Mouse (Mus musculus): ENCODE results near the gene Gm21987. TPM values are rescaled to one million over a fixed set of nuclear protein-coding genes. Genes with fewer than 3 reads are reported as not detected.

Gm21987 gene
- total and polyA plus RNA-seq, 2 experiments from 2014 or later: not detected

GRCm38 (mm10) chr16:38354185-38354913, 7.5 kb downstream of the Gm21987 start:
- 95% methylated on average over 5 of the region's 5 CpGs for WGBS
- Histone ChIP-seq H3K36me3 (ENCODE audit: insufficient read depth) (peaks cover 13% of the 10 kb centered on the region), H3K4me2 (ENCODE audit: low read depth) (no peak overlapping the region), H3K4me1 (ENCODE audit: insufficient read depth) (no peaks in the 10 kb centered on the region), H3K27me3 (ENCODE audit: insufficient read depth, low read length) (no peaks in the 10 kb centered on the region), H3K9me3 (ENCODE audit: low read length) (no peaks in the 10 kb centered on the region), H3K27ac (ENCODE audit: low read depth, low read length) (no peak overlapping the region), H3K9ac (no peak overlapping the region), H3K4me3 (ENCODE audit: low read depth, low read length) (no peak overlapping the region)
- DNase-seq: no peak
- ATAC-seq: no peak
- no peak for TF ChIP-seq CTCF (IDR thresholded peaks at IDR 0.05; ENCODE audit: low read depth)

- no peaks in the 10 kb centered on the region for H3K27me3 ChIP-seq (ENCODE audit: insufficient read depth, low read length)
- no peaks in the 10 kb centered on the region for H3K9me3 ChIP-seq (ENCODE audit: low read length)
- no peaks in the 10 kb centered on the region; the same call in 1 of the 2 replicates for H3K36me3 ChIP-seq (ENCODE audit: insufficient read depth)
- no peak overlapping the region for H3K4me2 ChIP-seq (ENCODE audit: low read depth)
- no peak for ATAC-seq
- H3K4me1 ChIP-seq (ENCODE audit: insufficient read depth): no peaks in the 10 kb centered on the region
- no peak overlapping the region for H3K9ac ChIP-seq
- TF ChIP-seq CTCF (IDR thresholded peaks at IDR 0.05; ENCODE audit: low read depth): no peak
- WGBS: 85% methylated on average over 6 of the region's 6 CpGs
- no peak overlapping the region for H3K27ac ChIP-seq (ENCODE audit: low read depth, low read length)
- no peak for DNase-seq
- H3K4me3 ChIP-seq (ENCODE audit: low read depth, low read length): no peak overlapping the region
Measured at GRCm38 (mm10) chr16:38358256-38358812, 11.5 kb downstream of the Gm21987 start.

GRCm38 (mm10) chr16:38359241-38359640, 12.4 kb downstream of the Gm21987 start:
- Histone ChIP-seq H3K4me2 (ENCODE audit: low read depth) (no peak overlapping the region), H3K4me3 (ENCODE audit: low read depth, low read length) (no peak overlapping the region), H3K27me3 (ENCODE audit: insufficient read depth, low read length) (no peaks in the 10 kb centered on the region), H3K9ac (no peak overlapping the region), H3K27ac (ENCODE audit: low read depth, low read length) (no peak overlapping the region), H3K36me3 (ENCODE audit: insufficient read depth) (no peaks in the 10 kb centered on the region), H3K4me1 (ENCODE audit: insufficient read depth) (no peaks in the 10 kb centered on the region), H3K9me3 (ENCODE audit: low read length) (no peaks in the 10 kb centered on the region)
- DNase-seq (no peak), ATAC-seq (no peak)
- 97% methylated on average over 2 of the region's 2 CpGs for WGBS
- no peak for TF ChIP-seq CTCF (IDR thresholded peaks at IDR 0.05; ENCODE audit: low read depth)

- Histone ChIP-seq H3K4me2 (ENCODE audit: low read depth) (no peak overlapping the region), H3K4me1 (ENCODE audit: insufficient read depth) (no peaks in the 10 kb centered on the region), H3K36me3 (ENCODE audit: insufficient read depth) (no peaks in the 10 kb centered on the region), H3K9me3 (ENCODE audit: low read length) (no peaks in the 10 kb centered on the region), H3K9ac (no peak overlapping the region), H3K27me3 (ENCODE audit: insufficient read depth, low read length) (no peaks in the 10 kb centered on the region), H3K4me3 (ENCODE audit: low read depth, low read length) (no peak overlapping the region), H3K27ac (ENCODE audit: low read depth, low read length) (no peak overlapping the region)
- 80% methylated on average over 3 of the region's 3 CpGs for WGBS
- TF ChIP-seq CTCF (IDR thresholded peaks at IDR 0.05; ENCODE audit: low read depth): no peak
- DNase-seq: no peak
- no peak for ATAC-seq
Measured at GRCm38 (mm10) chr16:38359857-38360256, 13.0 kb downstream of the Gm21987 start.

GRCm38 (mm10) chr16:38360317-38360716, 13.5 kb downstream of the Gm21987 start:
- no peaks in the 10 kb centered on the region for H3K27me3 ChIP-seq (ENCODE audit: insufficient read depth, low read length)
- no peak for DNase-seq
- H3K4me3 ChIP-seq (ENCODE audit: low read depth, low read length): no peak overlapping the region
- TF ChIP-seq CTCF (IDR thresholded peaks at IDR 0.05; ENCODE audit: low read depth): no peak
- H3K36me3 ChIP-seq (ENCODE audit: insufficient read depth): no peaks in the 10 kb centered on the region
- H3K9ac ChIP-seq: no peak overlapping the region
- no peak overlapping the region for H3K27ac ChIP-seq (ENCODE audit: low read depth, low read length)
- no peak for ATAC-seq
- WGBS: 23% methylated on average over 2 of the region's 2 CpGs
- H3K9me3 ChIP-seq (ENCODE audit: low read length): no peaks in the 10 kb centered on the region
- H3K4me2 ChIP-seq (ENCODE audit: low read depth): no peak overlapping the region
- no peaks in the 10 kb centered on the region for H3K4me1 ChIP-seq (ENCODE audit: insufficient read depth)

- Histone ChIP-seq H3K9ac (no peak within 1 kb of the TSS), H3K36me3 (ENCODE audit: insufficient read depth) (no peaks in the 10 kb centered on the region), H3K27ac (ENCODE audit: low read depth, low read length) (no peak within 1 kb of the TSS), H3K9me3 (ENCODE audit: low read length) (no peaks in the 10 kb centered on the region), H3K4me2 (ENCODE audit: low read depth) (no peak within 1 kb of the TSS), H3K4me1 (ENCODE audit: insufficient read depth) (no peaks in the 10 kb centered on the region), H3K27me3 (ENCODE audit: insufficient read depth, low read length) (no peaks in the 10 kb centered on the region), H3K4me3 (ENCODE audit: low read depth, low read length) (no peak within 1 kb of the TSS)
- DNase-seq (no peak), ATAC-seq (no peak)
- no peak for TF ChIP-seq CTCF (IDR thresholded peaks at IDR 0.05; ENCODE audit: low read depth)
- 76% methylated on average over 10 of the region's 10 CpGs for WGBS
Measured at GRCm38 (mm10) chr16:38361933-38362332, 15.1 kb downstream of the Gm21987 start, which contains the start of gene Popdc2. TSS of gene Popdc2 (plus strand) at chr16:38362209.

GRCm38 (mm10) chr16:38362493-38363255, 15.8 kb downstream of the Gm21987 start:
- Histone ChIP-seq H3K36me3 (ENCODE audit: insufficient read depth) (no peaks in the 10 kb centered on the region), H3K9me3 (ENCODE audit: low read length) (no peaks in the 10 kb centered on the region), H3K4me2 (ENCODE audit: low read depth) (no peak overlapping the region), H3K4me1 (ENCODE audit: insufficient read depth) (no peaks in the 10 kb centered on the region), H3K9ac (no peak overlapping the region), H3K27ac (ENCODE audit: low read depth, low read length) (no peak overlapping the region), H3K27me3 (ENCODE audit: insufficient read depth, low read length) (no peaks in the 10 kb centered on the region), H3K4me3 (ENCODE audit: low read depth, low read length) (no peak overlapping the region)
- TF ChIP-seq CTCF (IDR thresholded peaks at IDR 0.05; ENCODE audit: low read depth): no peak
- DNase-seq (no peak), ATAC-seq (no peak)
- WGBS: 86% methylated on average over 20 of the region's 20 CpGs

All from forebrain, postnatal 0 days (tissue).